Mouse (Mus musculus) left cerebral cortex, postnatal 4 days (tissue): Measurements from ENCODE around the gene Xrn2. TPM values are rescaled to one million over a fixed set of nuclear protein-coding genes. Genes with fewer than 3 reads are reported as not detected.
"Not testable (repeated sequence)": the region's sequence is repeated elsewhere in the genome, so short reads cannot be mapped to it uniquely, and the experiment has no call there.

ENCODE experiments used
- DNase-seq: peaks from one replicate; pipeline ENCODE4 v3.0.0-alpha.2; 2022
- intact Hi-C: fragments of 180-260 bp; cut with DNase I; formaldehyde crosslinking; loops from one replicate; pipeline ENCODE4 v1.15.1; 2025
- total RNA-seq, 2 experiments: library from RNA; stranded (reverse); gene quantifications; 2 replicates each; pipeline ENCODE4 v1.2.3; 2021

Xrn2 gene
- 10 to 100 TPM; 92.3 to 94.5 TPM for total RNA-seq

- peak; percentile 98 for DNase-seq
- intact Hi-C loops, result no loop called here
Observed at GRCm38 (mm10) chr2:147012623-147013184, at the start of gene Xrn2. TSS of gene Xrn2 (plus strand) at chr2:147012996.

- intact Hi-C loops, result no loop called here
- DNase-seq, result no peak
Observed at GRCm38 (mm10) chr2:146975024-146975423, 37.8 kb upstream of the Xrn2 start.

DNA sequence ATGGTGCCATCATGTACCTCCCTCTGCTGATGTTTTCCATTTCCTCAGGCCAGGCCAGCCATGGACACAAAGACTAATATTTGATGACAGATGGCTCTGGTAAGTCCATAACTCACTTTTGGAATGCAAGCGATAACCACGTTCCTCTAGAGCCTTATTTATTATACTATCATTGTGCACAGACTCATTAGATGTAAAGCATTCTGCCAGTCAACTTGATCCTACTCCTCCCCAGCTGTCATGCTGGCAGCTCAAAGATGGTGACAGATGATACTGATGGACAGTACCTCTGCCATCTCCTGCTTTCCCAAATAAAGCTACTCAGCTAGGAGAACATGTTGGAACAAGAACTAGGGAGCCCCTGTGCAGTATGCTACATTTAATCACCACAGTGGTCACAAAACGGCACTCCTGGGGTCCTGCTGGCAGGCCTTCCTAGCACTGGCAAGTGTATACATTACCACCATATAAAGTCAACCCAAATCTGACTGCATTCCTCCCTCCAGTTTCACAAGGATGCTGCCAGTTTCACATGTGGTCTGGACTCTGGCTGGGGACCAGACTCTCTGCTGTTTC, 37.3 kb upstream of the Xrn2 start:
- intact Hi-C loops, result no loop called here
- peak; percentile 14 for DNase-seq

- intact Hi-C loops, result no loop called here
- DNase-seq, result no peak
Observed at GRCm38 (mm10) chr2:146982786-146983185, 30.0 kb upstream of the Xrn2 start.

DNA sequence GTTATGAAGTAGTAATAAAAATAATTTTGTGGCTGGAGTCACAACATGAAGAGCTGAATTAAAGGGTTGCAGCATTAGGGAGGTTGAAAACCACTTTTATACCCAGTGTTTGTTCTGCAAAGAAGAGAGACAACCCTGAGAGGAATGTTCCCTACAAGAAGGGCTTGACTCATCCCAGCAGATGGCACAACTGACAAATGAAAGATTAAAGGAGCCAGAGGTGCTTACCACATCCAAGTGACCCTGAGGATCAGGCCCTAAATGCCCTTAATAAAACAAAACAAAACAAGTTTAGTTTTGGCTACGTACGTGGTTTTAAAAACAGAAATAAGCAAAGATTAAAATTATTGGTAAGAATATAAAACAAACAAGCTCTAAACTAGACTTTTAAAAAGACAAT, 28.0 kb upstream of the Xrn2 start:
- intact Hi-C loops, result no loop called here

GRCm38 (mm10) chr2:146985807-146986206, 27.0 kb upstream of the Xrn2 start:
- intact Hi-C loops, result no loop called here
- no peak for DNase-seq

More for the DNA sequence above, 28.0 kb upstream of the Xrn2 start:
- no peak for DNase-seq

GRCm38 (mm10) chr2:146986429-146986828, 26.4 kb upstream of the Xrn2 start:
- intact Hi-C loops, result no loop called here
- DNase-seq, result no peak

DNA sequence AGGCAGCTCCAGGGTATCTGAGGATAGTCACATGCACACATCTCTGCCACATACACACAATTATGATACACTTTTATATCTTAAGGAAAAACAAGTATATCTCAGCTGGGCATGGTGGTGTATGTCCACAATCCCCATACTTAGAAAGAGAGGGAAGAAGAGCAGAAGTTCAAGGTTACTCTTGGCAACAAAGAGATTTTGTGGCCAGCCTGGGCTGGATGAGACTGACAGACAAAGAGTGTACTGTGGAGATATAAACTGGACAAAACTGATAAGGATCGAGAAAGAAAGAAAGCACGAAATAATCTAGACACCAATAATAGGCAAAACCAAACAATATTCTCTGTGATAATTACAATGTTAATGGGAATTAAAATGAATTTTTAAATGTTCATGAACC, 5.5 kb upstream of the Xrn2 start:
- intact Hi-C loops, result no loop called here
- no peak for DNase-seq

GRCm38 (mm10) chr2:147009084-147009483, 3.7 kb upstream of the Xrn2 start:
- intact Hi-C loops, result no loop called here

DNA sequence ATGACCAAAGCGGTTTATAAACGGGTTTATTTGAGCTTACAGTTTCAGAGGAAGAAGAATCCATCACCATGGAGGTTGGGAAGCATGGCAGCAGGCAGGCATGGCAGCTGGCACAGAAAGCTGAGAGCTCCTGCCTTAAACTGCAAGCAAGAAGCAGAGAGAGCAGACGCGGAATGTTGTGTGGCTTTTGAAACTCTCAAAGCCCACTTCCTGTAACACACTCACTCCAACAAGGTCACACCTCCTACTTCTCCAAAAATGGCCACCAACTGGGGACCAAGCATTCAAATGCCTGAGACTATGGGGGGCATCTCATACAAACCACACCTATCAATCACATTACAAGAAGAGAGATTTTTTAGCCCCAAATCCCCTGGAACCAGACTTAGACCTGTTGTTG, 2.7 kb upstream of the Xrn2 start:
- intact Hi-C loops, result no loop called here
- DNase-seq, result no peak

More at GRCm38 (mm10) chr2:147009084-147009483, 3.7 kb upstream of the Xrn2 start:
- DNase-seq, result no peak

DNA sequence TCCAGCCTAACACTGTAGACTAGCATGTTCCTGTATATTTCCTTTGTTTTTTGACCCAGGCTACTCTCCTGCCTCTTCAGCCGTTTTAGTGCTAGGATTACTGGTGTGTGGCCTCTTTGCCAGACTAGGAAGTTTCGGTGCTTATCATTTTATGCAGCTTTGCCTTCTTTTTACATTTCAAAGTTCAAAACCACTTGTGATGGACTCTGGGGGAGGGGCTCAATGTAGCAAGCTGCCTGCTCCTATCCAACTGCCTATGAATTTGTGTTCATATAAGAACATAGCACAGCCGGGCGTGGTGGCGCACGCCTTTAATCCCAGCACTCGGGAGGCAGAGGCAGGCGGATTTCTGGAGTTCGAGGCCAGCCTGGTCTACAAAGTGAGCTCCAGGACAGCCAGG, 1.8 kb upstream of the Xrn2 start:
- DNase-seq, result no peak
- intact Hi-C loops, result no loop called here

DNA sequence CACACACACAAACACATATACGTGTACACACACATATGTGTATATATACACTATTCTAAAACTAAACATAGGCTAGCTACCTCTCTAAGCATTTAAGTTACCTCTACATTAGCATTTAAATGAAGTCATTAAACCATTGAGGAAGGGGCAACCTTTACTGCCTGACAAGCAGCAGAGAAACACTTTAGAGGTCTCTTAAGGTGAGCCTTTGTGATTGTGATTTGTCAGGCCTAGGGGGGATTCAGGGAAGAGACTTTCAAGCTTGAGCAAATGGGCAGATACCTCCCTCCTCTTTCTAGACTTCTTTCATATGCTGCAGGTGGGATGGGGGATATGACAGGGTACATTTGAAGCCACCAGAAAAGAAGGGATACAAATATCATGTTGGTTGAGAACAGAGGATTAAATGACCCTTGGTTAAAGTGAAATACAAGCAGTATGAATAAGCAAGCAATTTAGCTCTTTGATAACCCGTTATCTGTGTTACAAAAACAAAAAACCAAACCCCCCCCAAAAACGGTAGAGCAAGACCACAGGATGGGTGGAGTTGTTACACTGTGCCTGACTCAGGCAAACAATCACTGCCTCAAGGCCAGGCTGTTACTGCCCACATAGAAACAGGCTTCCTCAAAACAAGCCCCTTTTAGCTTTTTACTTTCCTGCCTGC, 1.2 kb upstream of the Xrn2 start:
- DNase-seq, result no peak
- intact Hi-C loops, result no loop called here

GRCm38 (mm10) chr2:147012141-147012622, 614 bp upstream of the Xrn2 start:
- intact Hi-C loops, result no loop called here
- no peak for DNase-seq

DNA sequence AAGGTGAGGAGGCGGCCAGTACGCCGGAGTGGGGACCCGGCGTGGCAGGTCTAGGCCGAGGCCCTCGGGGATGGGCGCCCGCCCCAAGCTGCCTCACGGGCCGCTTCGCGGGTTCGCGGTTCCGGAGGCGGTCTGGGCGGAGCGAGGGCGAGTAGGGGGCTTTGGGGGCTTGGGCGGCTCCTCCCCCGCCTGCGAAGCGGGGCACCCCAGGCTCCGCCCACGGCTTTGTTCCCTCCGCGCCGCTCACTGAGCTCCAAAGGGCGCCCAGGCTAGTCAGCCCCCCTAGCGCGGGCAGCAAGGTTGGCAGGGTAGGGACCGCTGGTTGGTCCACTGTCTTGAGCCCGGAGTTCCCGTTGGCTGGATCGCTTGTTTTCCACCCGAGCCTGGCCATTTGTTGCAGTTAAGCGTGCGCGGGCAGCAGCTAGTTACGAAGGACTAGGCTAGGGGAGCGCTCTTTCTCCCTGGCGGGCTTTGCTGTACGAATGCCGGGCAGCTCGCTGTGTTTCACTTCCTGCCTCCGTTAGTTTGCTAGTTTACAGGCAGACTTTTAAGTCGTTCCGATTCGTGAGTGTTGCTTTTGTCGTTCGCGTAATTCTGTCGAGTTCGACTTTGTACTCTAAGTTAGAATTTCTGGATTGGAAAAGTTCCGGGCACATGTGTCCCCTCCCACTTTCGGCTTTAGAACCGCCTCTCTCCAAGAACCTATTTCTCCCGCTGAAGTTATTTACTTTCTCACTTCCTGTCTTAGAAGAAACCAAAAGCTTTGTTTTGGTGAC, 586 bp downstream of the Xrn2 start:
- peak; percentile 83 for DNase-seq
- intact Hi-C loops, result no loop called here

- DNase-seq, result no peak
- intact Hi-C loops, result no loop called here
Observed at GRCm38 (mm10) chr2:147014101-147014886, 1.5 kb downstream of the Xrn2 start.

DNA sequence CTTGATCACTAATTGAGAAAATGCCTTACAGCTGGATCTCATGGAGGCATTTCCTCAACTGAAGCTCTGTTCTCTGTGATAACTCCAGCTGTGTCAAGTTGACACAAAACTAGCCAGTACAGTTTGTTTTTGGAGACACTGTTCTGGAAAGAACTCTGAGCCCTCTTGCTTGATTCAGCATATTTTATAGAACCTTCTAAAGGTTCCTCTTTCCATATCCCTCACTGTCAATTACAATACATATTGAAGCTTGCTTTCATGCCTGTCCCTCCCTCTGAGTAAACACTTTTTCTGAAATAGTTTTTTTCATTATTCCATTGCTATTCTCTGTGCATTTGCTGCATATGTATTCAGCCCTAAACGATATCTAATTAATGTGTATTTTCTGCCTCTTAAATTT, 9.2 kb downstream of the Xrn2 start:
- DNase-seq, intact Hi-C loops: not testable (repeated sequence)

- no peak for DNase-seq
- intact Hi-C loops, result no loop called here
Observed at GRCm38 (mm10) chr2:147023067-147023466, 10.3 kb downstream of the Xrn2 start.

DNA sequence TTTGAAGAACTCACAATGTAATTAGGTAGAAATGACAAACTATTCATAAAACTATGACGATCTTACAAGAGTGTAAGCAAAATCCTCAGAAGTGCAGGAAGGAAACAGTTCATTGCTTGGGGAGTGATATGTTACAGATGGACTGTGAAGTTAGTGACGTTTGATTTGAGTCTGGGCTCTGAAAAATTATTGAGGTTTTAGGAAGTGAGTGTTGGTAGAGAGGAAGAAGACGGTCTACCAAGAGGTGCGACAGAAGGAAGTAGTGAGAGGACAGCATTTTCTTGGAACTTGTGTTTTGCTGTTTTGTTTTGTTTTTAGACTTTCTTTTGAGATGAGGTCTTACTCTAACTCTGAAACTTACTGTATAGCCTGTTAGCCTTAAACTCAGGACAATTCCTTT, 10.8 kb downstream of the Xrn2 start:
- DNase-seq, result no peak
- intact Hi-C loops, result no loop called here

DNA sequence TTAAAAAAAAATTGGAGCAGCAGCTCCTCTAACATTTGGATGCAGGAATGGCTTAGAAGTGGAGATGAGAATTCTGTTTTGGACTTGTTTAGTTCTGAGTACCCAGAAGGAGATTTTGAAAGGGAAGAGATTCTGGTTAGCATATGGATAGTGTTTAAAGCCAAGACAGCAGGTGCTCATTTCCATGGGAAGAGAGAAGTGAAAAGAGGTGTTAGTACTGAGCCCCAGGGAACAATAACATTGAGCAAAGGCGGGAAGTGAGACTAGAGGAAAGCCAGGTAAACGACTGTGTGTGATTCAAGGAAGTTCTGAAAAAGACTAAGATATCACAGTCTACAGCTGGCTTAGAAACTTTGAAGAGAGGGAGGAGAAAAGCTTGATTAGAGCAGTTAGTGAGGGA, 20.3 kb downstream of the Xrn2 start:
- intact Hi-C loops, result no loop called here
- DNase-seq, result no peak

- no peak for DNase-seq
- intact Hi-C loops, result no loop called here
Observed at GRCm38 (mm10) chr2:147035864-147036263, 23.1 kb downstream of the Xrn2 start.

DNA sequence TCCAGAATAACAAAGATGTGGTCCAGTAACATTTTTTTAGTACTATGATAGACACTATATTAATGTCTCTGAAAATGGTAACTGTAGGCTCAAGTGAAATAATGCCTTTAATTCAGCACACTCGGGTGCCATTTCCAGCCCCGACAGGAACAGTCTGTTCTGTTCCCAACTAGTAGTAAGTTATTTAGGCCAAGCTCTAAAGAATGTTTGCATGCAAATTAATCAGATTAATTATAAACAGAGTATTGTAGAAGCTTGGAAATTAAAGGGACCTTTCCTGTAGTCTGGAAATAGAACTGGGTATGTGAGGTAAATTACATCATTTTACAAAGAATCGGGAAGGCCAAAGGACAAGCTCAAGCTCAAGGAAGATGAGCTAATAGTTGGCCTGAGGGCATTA, 34.3 kb downstream of the Xrn2 start:
- no peak for DNase-seq
- intact Hi-C loops, result no loop called here
